Mouse (Mus musculus) central nervous system, embryonic 11.5 days (tissue): ENCODE data around the gene Olfr1326-ps1. TPM values are rescaled to one million over a fixed set of nuclear protein-coding genes. Genes with fewer than 3 reads are reported as not detected.

Experiments used
- polyA plus RNA-seq: library from polyadenylated mRNA; depleted of rRNA; stranded (reverse); fragments of >200 nt; gene quantifications from 2 replicates; pipeline ENCODE4 v1.2.3, GENCODE M21; 2012; rRNA removed

The Olfr1326-ps1 gene
- polyA plus RNA-seq = not detected in 2 replicates

DNA sequence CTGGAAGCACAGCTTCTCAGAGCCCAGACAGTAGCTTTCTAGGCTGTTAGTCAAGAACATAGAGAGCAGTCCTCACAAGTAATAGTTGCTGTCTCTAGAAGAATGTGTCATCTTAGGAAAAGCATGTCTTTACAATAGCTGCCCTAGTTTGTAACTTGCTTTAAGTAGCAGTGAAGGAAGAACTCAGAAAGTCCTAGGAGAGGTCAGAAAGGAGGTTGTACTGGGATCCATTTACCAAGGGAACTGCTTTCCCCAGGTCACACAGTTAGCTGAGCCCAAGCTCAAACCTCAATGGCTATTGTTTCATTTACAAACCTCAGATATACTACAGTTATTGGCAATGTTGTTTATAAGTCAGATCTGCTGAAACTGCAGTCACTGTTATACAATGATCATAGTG lies at the start of gene Olfr1326-ps1:
Olfr1326-ps1 (minus strand) TSS at position 101 of the 400 bp plus-strand sequence.

DNA sequence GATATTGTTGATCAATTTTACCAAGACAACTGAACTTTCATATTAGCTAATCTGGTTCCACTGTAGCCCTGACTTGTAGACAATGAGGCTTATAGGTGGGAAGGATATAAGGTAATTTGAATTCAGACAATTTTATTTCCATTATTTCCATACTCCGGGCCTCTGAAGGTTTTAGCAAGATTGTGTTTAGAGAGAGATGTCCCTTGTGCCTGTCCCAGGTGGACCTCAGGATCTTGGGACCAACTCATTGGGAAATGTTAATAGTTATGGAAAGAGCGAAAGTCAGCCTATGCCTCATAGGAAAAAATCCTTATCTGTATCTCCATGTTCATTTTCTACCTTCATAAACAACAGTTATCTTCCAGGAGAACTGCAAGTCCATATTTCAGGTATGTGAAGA lies 17.7 kb upstream of the Olfr1326-ps1 start, which contains the start of gene Olfr1325:
Olfr1325 (plus strand) TSS at position 301 of the 400 bp plus-strand sequence.

Other genes starting within 250 kb of the Olfr1326-ps1 start
- 82.1 and 108 TPM in 2 replicates for gene Plxna3, start 245.8 kb downstream of the Olfr1326-ps1 start, polyA plus RNA-seq
- 96.9 and 108 TPM in 2 replicates for gene Lage3, start 221.3 kb downstream of the Olfr1326-ps1 start, polyA plus RNA-seq
- 31.9 and 46.3 TPM in 2 replicates for gene Ubl4a, start 201.7 kb downstream of the Olfr1326-ps1 start, polyA plus RNA-seq
- 2.3 and 8.5 TPM in 2 replicates for gene Slc10a3, start 201.5 kb downstream of the Olfr1326-ps1 start, polyA plus RNA-seq
- gene Fam3a, start 181.6 kb downstream of the Olfr1326-ps1 start, polyA plus RNA-seq = 18.5 and 27.2 TPM in 2 replicates
- 23.5 and 46.1 TPM in 2 replicates for gene Ikbkg, start 181.6 kb downstream of the Olfr1326-ps1 start, polyA plus RNA-seq
- 31.7 and 41.7 TPM in 2 replicates for gene G6pdx, start 145.7 kb downstream of the Olfr1326-ps1 start, polyA plus RNA-seq
- gene Gm6880, start 93.5 kb downstream of the Olfr1326-ps1 start, polyA plus RNA-seq = 0.12 TPM in 1 of 2 replicates, not detected in the other
- not detected in 2 replicates for gene Olfr1325, start 17.8 kb upstream of the Olfr1326-ps1 start, polyA plus RNA-seq
- 0.05 and 0.06 TPM in 2 replicates for gene Gm5640, start 70.7 kb upstream of the Olfr1326-ps1 start, polyA plus RNA-seq
- not detected in 2 replicates for gene Gm6890, start 166.0 kb upstream of the Olfr1326-ps1 start, polyA plus RNA-seq